Mouse (Mus musculus) lung, postnatal 36 days (tissue): ENCODE measurements around the gene St3gal5.

Source experiments
- DNase-seq: peaks from one replicate; pipeline ENCODE4 v3.0.0; 2022; ENCODE audit warnings: mixed read lengths

St3gal5 gene

DNA sequence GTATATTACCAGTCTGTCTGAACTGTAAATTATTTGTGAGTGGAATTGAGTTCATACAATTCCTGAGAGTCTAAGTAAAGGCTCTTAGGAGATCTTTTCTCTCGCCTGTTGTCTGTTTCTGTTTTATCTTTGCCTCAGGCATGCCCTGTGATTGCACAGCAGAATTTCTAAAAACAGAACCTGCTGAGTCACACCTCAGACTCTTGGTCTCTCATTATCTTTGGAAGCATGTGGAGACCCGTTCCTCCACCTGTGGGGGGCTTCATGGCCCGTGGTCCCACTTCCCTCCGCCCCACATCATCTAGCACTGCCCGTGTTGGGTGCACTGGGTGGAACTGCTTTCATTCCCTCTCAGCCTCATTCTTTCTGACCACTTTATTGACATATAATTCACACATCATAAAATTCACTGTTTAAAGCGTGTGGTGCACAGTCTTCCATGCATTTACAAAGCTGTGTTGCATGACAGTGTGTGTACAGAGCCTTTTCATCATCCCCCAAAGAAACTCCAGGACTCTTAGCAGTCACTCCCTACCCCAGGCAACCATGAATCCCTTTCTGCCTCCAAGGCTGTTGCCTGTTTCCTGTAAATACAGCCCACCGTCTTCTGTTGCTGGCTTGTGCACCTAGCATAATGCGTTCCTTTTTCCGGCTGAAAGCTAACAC, 37.6 kb downstream of the St3gal5 start:
- no peak for DNase-seq

DNA sequence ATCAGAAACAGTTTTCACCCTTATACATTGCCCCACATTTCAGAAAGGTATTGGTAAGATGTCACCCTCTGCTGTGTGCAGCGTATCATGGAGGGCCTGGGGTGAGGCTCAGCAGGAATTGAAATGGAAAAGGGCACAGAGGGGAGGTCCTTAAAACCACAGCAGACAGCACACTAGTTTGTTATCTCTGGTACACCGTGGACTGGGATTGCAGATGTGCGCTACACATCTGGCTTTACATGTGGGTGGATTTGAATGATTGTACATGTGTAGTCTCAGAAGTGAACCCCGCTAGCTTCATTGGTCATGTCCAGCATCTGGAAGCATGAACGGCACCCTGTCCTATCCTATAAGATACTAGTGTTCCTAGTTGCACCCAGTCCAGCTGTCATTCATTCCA, 38.6 kb downstream of the St3gal5 start:
- no peak for DNase-seq

DNA sequence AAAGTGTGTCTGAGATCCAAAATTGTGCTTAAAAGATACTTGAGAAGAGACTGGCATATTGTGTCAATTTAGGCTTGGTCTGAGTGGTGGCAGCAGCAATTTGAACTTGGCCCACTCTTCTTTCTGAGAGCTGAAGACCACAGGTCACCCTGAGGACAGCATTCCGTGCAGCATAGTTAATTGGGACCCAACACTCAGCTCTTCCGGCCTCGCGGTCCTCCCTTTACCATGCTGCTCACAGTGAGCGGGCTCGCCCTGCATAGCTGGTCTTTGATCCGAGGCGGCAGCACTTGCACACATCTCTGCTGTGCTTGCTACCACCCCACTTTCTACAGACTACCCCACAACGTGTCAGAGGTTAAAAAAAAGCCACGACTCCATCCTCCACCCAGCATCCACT, 39.2 kb downstream of the St3gal5 start:
- DNase-seq, result no peak

DNA sequence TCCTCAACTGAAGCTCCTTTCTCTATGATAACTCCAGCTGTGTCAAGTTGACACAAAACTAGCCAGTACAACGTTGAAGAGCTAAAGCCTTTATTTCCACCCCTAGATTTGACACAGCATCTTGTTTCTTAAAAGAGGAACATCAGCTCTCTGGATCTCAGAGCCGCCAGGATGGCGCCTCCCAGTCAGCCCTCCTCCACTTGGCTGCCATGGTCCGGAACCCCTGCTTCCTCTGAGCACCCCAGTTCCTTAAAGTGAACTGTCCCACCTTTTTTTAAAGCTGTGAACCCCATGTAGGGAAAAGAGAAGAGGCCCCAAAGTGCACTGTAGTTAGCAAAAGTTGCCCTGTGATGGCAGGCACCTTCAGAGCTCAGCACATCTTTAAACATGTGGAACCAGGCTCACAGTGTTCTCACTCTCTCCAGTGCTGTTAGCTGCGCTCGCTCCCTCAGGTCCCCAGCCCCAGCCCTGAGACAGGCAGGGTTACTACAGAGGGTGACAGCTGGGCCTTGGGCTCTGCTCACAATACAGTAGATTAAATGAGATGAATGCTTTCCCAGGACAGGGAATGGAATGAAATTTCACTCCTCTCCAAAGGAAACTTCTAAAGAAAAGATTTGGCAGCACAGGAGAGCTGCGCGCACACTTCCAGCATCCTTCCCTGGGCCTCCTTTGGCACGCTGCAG, 42.3 kb downstream of the St3gal5 start:
- DNase-seq, result peak; percentile 17

DNA sequence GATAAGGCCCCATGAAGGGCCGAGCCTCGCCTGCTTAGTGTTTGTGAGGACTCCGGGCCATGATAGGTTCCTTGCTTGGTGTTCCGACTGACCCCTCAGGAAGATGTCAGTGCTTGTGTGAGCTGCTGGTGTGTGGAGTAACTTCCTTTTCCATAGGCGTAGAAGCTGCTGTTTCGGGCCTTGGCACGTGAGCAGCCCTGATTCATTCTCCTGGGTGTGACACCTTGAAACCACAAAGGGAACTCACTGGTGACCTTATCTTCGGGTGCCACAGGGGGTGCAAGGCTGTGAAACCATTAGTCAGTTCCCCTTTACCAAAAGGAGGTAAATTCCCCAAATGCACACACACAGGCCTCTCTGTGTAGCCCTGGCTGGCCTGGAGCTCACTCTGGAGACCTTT, 43.0 kb downstream of the St3gal5 start:
- peak; percentile 56 for DNase-seq

DNA sequence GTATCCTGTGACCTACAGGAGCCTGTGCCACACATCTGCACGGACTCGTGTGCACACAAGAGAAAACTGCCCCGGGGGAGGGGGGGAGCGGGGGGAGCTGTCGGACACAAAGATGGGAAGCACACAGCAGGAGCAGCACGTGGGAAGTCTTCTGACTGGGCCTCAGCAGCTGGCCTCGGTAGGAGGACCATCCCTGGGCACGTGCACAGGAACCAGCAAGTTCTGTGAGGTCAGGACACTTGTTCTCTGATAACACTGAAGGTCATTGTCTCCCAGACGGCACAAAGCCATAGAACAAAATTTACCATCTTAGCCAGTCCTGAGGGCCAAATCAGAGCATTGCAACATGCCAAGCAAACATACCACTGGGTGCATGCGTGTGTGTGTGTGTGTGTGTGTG, 43.8 kb downstream of the St3gal5 start:
- DNase-seq, result no peak

DNA sequence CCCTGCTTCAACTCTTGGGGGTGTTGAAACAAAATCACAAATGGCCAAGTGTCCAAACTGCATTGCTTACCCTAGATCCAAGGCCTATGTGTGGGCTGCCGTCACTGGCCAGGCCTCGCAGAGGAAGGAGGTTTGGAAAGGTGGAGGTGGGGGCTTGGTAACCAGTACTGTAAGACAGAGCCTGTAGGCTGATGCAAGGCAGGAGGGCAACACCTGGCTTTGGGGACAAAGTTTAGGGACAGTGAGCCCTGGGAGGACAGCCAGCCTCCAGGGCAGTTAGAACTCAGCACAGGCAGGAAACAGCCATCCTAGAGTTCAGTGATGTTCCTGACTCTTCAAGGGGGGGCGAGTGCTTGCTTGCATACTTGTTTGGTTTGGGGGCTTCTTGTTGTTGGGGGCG, 45.2 kb downstream of the St3gal5 start:
- no peak for DNase-seq

DNA sequence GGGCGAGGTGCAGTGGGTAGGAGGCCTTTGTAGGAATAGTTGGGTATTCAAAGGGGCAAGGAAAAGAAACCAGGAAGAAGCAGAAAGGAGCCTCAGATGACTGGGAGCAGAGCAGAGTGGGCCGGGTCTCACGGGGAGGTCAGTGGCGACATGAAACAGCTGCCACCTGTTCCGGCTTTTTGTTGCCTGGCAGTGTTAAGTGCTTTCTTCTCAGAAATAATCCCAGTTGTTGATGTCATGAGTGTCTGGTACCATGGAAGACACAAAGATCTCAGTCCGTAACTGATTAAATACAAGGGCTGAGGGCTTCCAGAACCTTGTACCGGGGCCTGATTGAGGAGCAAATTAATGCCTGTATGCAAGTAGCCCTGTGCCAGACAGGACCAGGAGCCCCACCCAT, 47.0 kb downstream of the St3gal5 start:
- DNase-seq, result peak; percentile 16

DNA sequence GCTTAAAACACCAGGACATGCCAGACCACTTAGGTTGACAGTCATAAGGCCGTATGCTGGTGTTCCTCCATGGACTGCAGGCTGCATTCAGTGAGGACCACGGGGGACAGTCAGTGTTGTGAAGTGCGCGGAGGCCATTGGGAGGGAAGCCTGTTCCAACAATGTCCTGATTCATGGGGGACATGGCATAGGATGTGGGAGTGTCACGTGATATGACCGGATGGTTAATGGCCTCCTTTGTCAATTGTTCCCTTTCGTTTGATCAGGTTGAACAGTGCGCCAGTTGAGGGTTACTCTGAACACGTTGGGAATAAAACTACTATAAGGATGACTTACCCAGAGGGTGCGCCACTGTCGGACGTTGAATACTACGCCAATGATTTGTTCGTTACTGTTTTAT, 49.4 kb downstream of the St3gal5 start:
- DNase-seq, result no peak

DNA sequence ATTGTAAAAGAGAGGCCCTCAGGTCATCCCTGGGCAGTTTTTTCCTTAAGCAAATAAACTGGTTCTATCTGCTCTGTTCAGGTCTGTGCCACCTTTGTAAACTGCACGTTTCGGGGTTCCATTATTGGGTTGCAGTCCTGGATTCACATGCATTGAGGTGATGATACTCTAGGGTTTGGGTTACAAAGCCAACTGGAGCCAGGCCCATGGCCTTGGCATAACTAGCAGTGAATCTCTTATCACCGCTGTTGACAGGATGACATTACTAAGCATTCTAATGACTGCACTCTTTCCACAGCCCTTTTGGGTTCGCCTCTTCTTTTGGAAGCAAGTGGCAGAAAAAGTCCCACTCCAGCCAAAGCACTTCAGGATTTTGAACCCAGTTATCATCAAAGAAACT, 51.3 kb downstream of the St3gal5 start:
- no peak for DNase-seq

DNA sequence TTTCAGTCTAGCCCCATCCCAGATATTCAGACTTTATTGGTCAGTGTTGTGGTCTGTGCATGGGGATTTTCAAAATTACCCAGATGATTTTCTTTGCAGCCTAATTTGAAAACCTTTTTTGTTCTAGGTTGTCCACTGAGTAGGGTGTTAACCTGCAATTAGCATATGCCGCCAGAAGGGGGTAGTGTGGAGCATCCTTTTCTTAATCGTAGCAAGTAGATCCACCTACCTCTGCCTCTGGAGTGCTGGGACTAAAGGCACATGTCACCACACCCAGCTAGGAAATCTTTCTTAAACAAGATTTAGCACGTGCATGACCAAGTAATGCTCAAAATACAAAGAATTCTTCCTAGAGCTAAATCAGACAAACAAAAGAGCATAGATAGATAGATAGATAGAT, 52.4 kb downstream of the St3gal5 start:
- no peak for DNase-seq

DNA sequence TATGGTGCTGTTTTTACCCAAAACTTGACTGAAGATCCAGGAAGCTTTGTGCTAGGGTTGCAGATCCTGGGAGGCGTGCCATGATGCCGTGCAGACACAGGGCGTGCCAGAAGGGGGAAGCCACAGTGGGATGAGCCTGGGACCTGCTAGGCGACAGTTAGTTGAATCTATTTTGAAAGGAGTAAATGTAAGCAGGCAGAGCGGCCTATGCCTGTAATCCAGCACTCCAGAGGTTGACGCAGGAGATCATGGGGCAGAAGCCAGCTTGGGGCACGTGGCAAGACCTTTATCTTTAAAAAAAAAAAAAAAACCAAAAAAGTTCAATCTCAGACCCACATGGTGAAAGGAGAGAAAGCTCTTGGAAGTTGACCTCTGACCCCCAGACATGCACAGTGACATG, 55.3 kb downstream of the St3gal5 start:
- DNase-seq, result no peak

DNA sequence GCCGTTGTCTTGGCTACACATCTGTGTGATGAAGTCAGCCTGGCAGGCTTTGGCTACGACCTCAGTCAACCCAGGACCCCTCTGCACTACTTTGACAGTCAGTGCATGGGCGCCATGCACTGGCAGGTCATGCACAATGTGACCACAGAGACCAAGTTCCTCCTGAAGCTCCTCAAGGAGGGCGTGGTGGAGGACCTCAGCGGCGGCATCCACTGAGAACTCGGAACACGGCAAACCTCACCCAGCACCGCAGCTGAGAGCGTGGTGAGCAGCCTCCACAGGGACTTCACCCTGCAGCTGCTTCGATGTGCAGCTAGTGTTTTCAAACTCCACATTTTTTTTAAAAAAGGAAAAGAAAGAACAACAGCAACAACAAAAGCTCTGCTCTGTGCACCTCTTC, 56.1 kb downstream of the St3gal5 start:
- peak; percentile 26 for DNase-seq

DNA sequence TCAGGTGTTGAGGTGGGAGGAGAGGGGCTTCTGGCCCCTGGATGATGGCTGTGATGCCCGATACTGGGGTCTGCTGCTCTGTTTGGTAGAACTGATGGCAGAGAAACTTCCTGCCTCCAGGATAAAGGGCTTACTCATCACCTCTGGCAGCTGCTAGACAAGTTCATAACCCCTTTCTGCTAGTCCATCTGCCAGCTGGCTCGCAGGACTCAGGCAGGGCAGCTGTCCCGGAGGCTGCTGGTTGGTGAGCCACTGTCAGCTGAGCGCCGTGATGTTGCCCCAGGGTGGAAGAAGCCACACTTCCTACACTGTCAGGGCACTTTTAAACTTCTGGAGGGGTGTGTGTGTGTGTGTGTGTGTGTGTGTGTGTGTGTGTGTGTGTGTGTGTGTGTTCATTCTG, 56.6 kb downstream of the St3gal5 start:
- DNase-seq, result peak; percentile 64

DNA sequence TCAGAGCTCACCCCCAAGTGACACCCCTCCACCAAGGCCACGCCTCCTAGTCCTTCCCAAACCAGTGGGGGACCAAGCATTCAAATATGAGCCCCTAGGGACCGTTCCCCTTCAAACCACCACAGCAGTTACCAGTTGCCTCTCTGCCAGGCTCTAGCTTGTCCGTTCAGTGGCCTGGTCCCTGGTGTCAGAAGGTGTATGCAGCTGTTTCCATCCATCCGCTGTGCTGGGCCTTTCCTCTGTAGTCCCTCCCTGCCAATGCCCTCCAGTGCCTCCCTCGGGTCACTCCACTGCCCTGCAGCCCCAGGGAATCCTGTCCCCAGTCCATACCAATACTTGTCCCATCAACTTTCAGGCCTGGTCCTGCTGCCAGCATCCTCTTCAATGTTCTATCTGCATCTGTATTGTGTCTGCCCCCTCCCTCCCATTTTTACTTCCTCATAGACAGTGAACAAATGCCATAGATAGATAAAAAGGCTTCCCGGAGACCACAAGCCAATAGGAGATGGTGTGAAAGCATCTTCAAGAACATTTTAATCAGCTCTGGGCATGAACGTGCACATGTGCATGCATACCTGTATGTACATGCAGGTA, 57.6 kb downstream of the St3gal5 start:
- no peak for DNase-seq

DNA sequence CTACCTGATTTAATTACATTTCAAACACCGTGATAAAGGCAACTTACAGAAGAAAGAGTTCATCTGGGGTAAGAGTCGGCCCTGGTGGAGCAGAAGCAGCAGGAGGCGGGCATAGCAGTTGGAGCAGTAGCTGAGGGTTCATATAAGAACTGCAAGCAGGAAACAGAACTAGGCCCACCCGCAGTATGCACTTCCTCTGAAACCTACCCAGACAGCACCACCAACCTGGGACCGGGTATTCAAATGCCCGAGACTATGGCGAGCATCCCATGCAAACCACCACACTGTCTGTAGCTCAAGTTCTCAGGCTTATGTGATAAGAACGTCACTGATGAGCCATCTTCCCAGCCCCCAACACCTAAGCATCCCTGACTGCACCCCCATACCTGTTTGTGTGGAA, 58.3 kb downstream of the St3gal5 start:
- DNase-seq, result no peak

DNA sequence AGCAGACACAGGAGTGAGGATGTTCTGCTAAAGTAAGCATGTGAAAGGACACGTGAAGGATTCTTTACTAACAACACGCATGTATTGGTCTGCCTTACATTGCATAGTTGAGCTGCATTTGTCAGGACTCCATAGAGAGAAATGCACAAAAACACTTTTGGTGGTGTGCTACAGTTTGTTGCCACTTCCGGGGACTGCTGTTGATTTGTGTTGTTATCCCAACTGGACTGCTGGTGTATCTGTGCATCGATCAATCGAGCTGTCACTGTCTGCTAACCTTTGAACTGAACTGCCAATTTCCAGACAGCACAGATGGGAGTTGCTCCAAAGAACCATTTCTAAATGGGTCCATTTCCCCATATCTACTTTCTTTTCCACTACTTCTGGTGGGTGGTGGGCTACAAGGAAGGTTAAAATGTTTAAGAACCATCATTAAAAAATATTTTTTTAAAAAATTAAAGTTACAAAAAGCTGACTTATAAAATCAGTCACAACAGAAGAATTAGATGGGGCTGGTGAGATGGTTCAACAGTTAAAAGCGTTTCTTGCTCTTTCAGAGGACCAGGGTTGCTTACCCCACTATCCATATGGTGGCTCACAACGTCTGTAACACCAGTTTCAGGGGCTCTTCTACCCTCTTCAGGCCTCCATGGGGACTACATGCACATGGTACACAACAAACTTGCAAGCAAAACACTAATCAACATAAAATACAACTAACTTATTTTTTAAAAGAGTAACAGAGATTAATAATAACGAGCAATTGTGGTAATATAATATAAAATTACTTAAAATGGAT, 61.8 kb downstream of the St3gal5 start:
- no peak for DNase-seq

DNA sequence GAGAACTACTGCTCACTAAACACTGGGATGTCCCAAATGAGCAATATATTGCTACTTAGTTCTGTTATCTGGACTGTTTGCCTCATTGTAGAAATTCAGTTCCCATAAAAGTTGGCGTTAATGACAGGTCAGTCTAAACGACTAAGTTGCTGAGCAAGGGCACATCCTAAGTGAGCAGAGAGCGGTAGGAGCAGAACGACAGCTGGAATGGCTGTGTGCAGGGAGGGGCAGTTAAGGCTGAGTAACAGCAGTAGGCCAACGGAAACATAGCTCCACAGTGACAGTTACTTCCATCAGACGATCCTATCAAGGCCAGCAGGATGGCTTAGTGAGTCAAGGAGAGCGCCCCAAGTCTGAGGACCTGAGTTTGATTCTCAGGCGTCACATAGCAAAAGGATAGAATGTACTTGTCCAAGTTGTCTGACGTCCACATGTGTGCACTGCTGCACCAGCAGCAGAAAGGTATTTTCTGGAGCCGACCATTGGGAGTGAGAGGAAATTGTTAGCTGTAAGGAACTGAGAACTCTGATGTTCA, 62.5 kb downstream of the St3gal5 start:
- no peak for DNase-seq

DNA sequence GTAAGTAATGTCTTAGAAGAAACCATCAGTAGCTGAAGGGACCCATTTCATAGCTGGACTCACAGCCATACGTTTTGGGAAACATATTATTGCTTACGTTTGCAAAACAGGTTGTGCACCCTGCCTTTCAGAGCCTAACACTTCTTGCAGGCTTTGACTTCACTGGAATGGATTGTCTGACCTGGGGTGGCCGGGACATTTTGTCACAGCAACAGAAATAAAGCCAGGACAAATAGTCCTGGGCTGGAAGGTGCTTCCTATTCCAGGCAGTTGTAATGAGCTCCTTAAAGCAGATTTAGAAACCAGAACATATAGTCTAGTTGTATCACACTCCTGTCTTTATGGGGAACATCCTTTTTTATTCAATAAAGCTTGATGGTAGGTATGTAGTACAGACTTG, 63.6 kb downstream of the St3gal5 start:
- DNase-seq, result no peak

DNA sequence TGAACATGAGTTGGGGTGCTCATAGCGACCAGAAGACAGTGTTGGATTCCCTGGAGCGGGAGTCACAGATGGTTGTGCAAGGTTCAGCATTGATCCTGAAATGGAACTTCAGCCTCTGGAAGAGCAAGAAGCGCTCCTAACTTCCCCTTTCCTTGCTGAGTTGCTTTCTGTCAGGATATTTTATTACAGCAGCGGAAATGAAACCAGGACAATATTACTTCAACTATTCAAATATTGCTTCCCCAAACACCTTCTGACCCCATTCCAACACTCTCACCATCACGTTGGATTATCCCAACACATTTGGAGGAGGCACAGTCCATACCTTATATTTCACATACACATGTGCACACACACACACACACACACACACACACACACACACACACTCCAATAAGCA, 64.4 kb downstream of the St3gal5 start:
- DNase-seq, result no peak

DNA sequence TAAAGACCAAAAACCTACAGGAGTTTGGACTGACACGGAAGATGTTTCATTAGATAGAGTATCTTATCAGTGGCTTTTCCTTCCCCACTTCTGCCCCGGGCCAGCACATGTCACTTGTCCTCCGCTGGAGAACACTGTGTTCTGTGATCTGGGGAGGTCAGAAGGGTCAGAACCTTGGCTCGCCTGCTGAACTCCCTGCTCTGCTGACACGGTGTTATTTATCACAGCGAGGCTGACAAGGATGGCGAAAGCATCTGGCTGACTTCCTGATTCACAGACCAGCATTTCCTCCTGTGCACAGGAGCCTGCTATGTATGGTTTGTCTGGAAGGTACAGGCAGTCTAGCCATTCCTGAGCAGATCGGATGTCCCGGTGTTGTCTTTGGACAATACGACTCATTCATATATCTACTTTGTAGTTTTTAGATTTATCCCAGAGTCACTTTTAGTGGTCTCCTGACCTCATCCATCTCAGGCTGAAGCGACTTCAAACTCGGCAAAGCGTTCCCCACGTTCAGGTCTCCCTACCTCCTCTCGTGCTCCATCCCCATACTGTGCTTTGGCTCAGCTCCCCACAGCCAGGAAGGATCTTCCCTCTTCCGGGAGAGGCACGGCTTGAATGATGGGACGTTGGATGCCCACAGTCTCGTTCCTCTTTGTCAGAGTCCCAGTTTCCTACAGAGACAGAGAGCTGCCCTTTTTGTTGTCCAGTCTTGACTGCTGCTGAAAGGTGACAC, 64.9 kb downstream of the St3gal5 start:
- peak; percentile 78 for DNase-seq
